Mouse (Mus musculus): ENCODE results near the gene Gna14. TPM values are rescaled to one million over a fixed set of nuclear protein-coding genes. Genes with fewer than 3 reads are reported as not detected.
A peak's percentile ranks its signal among the peaks of the same experiment; 100 is the strongest.

Gene Gna14
- total and polyA plus RNA-seq, 2 experiments from 2014 or later: 0.84 to 0.98 TPM

- 88% methylated on average over 9 of the region's 9 CpGs for WGBS
These were observed 90.8 kb downstream of the Gna14 start for GRCm38 (mm10) chr19:16526302-16526880.

GRCm38 (mm10) chr19:16527031-16527430, 91.5 kb downstream of the Gna14 start:
- WGBS: 70% methylated on average over 5 of the region's 5 CpGs
- no peak for DNase-seq (ENCODE audit: low spot score)
- TF ChIP-seq CTCF (IDR thresholded peaks at IDR 0.05; ENCODE audit: low read depth): no peak

More at GRCm38 (mm10) chr19:16526302-16526880, 90.8 kb downstream of the Gna14 start:
- no peaks in the 10 kb centered on the region for H3K36me3 ChIP-seq (ENCODE audit: insufficient read depth, low read length)
- H3K4me1 ChIP-seq (ENCODE audit: insufficient read depth, low read length): no peaks in the 10 kb centered on the region
- DNase-seq (ENCODE audit: low spot score) (no peak), ATAC-seq (no peak)
- TF ChIP-seq CTCF (IDR thresholded peaks at IDR 0.05; ENCODE audit: low read depth): no peak
- no peaks in the 10 kb centered on the region for H3K9me3 ChIP-seq (ENCODE audit: low read length)
- H3K27me3 ChIP-seq (ENCODE audit: insufficient read depth, low read length): no peaks in the 10 kb centered on the region
- H3K9ac ChIP-seq (replicated peaks; ENCODE audit: low read length): no peak overlapping the region
- no peak overlapping the region for H3K4me3 ChIP-seq (ENCODE audit: low read length)
- no peak overlapping the region for H3K27ac ChIP-seq
- no peak overlapping the region for H3K4me2 ChIP-seq (ENCODE audit: low read depth, low read length)

GRCm38 (mm10) chr19:16528225-16528828, 92.8 kb downstream of the Gna14 start:
- TF ChIP-seq CTCF (IDR thresholded peaks at IDR 0.05; ENCODE audit: low read depth): no peak
- DNase-seq (ENCODE audit: low spot score) (no peak), ATAC-seq (no peak)
- no peak overlapping the region for H3K4me2 ChIP-seq (ENCODE audit: low read depth, low read length)
- no peaks in the 10 kb centered on the region for H3K4me1 ChIP-seq (ENCODE audit: insufficient read depth, low read length)
- H3K4me3 ChIP-seq (ENCODE audit: low read length): no peak overlapping the region
- H3K9me3 ChIP-seq (ENCODE audit: low read length): no peaks in the 10 kb centered on the region
- H3K27me3 ChIP-seq (ENCODE audit: insufficient read depth, low read length): no peaks in the 10 kb centered on the region
- no peak overlapping the region for H3K9ac ChIP-seq (replicated peaks; ENCODE audit: low read length)
- H3K27ac ChIP-seq: no peak overlapping the region
- H3K36me3 ChIP-seq (ENCODE audit: insufficient read depth, low read length): no peaks in the 10 kb centered on the region
- 79% methylated on average over 3 of the region's 3 CpGs for WGBS

More at GRCm38 (mm10) chr19:16527031-16527430, 91.5 kb downstream of the Gna14 start:
- Histone ChIP-seq H3K36me3 (ENCODE audit: insufficient read depth, low read length) (no peaks in the 10 kb centered on the region), H3K27ac (no peak overlapping the region), H3K4me2 (ENCODE audit: low read depth, low read length) (no peak overlapping the region), H3K4me1 (ENCODE audit: insufficient read depth, low read length) (no peaks in the 10 kb centered on the region), H3K9ac (replicated peaks; ENCODE audit: low read length) (no peak overlapping the region), H3K4me3 (ENCODE audit: low read length) (no peak overlapping the region), H3K9me3 (ENCODE audit: low read length) (no peaks in the 10 kb centered on the region), H3K27me3 (ENCODE audit: insufficient read depth, low read length) (no peaks in the 10 kb centered on the region)
- no peak for ATAC-seq

GRCm38 (mm10) chr19:16529293-16529920, 93.8 kb downstream of the Gna14 start:
- Histone ChIP-seq H3K27ac (no peak overlapping the region), H3K4me2 (ENCODE audit: low read depth, low read length) (no peak overlapping the region), H3K4me3 (ENCODE audit: low read length) (no peak overlapping the region), H3K36me3 (ENCODE audit: insufficient read depth, low read length) (no peaks in the 10 kb centered on the region), H3K9ac (replicated peaks; ENCODE audit: low read length) (no peak overlapping the region), H3K27me3 (ENCODE audit: insufficient read depth, low read length) (no peaks in the 10 kb centered on the region), H3K4me1 (ENCODE audit: insufficient read depth, low read length) (no peaks in the 10 kb centered on the region), H3K9me3 (ENCODE audit: low read length) (no peaks in the 10 kb centered on the region)
- TF ChIP-seq CTCF (IDR thresholded peaks at IDR 0.05; ENCODE audit: low read depth): peak; percentile 37
- DNase-seq (ENCODE audit: low spot score): no peak
- ATAC-seq: no peak

- H3K4me3 ChIP-seq (ENCODE audit: low read length): no peak overlapping the region
- H3K9me3 ChIP-seq (ENCODE audit: low read length): no peaks in the 10 kb centered on the region
- no peaks in the 10 kb centered on the region for H3K36me3 ChIP-seq (ENCODE audit: insufficient read depth, low read length)
- H3K9ac ChIP-seq (replicated peaks; ENCODE audit: low read length): no peak overlapping the region
- ATAC-seq: no peak
- no peaks in the 10 kb centered on the region for H3K4me1 ChIP-seq (ENCODE audit: insufficient read depth, low read length)
- H3K4me2 ChIP-seq (ENCODE audit: low read depth, low read length): no peak overlapping the region
- H3K27ac ChIP-seq: no peak overlapping the region
- WGBS: 84% methylated on average over 4 of the region's 4 CpGs
- no peak for TF ChIP-seq CTCF (IDR thresholded peaks at IDR 0.05; ENCODE audit: low read depth)
- no peak for DNase-seq (ENCODE audit: low spot score)
- no peaks in the 10 kb centered on the region for H3K27me3 ChIP-seq (ENCODE audit: insufficient read depth, low read length)
These were observed 94.4 kb downstream of the Gna14 start for GRCm38 (mm10) chr19:16529999-16530398.

- Histone ChIP-seq H3K36me3 (ENCODE audit: insufficient read depth, low read length) (no peaks in the 10 kb centered on the region), H3K4me3 (ENCODE audit: low read length) (no peak overlapping the region), H3K4me1 (ENCODE audit: insufficient read depth, low read length) (no peaks in the 10 kb centered on the region), H3K27ac (no peak overlapping the region), H3K27me3 (ENCODE audit: insufficient read depth, low read length) (no peaks in the 10 kb centered on the region), H3K4me2 (ENCODE audit: low read depth, low read length) (no peak overlapping the region), H3K9me3 (ENCODE audit: low read length) (no peaks in the 10 kb centered on the region), H3K9ac (replicated peaks; ENCODE audit: low read length) (no peak overlapping the region)
- TF ChIP-seq CTCF (IDR thresholded peaks at IDR 0.05; ENCODE audit: low read depth): no peak
- 64% methylated on average over 2 of the region's 2 CpGs for WGBS
- DNase-seq (ENCODE audit: low spot score) (no peak), ATAC-seq (no peak)
These were observed 98.7 kb downstream of the Gna14 start for GRCm38 (mm10) chr19:16534311-16534710.

- Histone ChIP-seq H3K4me1 (ENCODE audit: insufficient read depth, low read length) (no peaks in the 10 kb centered on the region), H3K4me2 (ENCODE audit: low read depth, low read length) (no peak overlapping the region), H3K4me3 (ENCODE audit: low read length) (no peak overlapping the region), H3K9me3 (ENCODE audit: low read length) (no peaks in the 10 kb centered on the region), H3K27ac (no peak overlapping the region), H3K27me3 (ENCODE audit: insufficient read depth, low read length) (no peaks in the 10 kb centered on the region), H3K9ac (replicated peaks; ENCODE audit: low read length) (no peak overlapping the region), H3K36me3 (ENCODE audit: insufficient read depth, low read length) (no peaks in the 10 kb centered on the region)
- ATAC-seq: no peak
- no peak for DNase-seq (ENCODE audit: low spot score)
- TF ChIP-seq CTCF (IDR thresholded peaks at IDR 0.05; ENCODE audit: low read depth): no peak
- WGBS: 88% methylated on average over 2 of the region's 2 CpGs
These were observed 102.9 kb downstream of the Gna14 start for GRCm38 (mm10) chr19:16538416-16538815.
